Mouse (Mus musculus): ENCODE measurements around the gene BC025920. TPM values are rescaled to one million over a fixed set of nuclear protein-coding genes. Genes with fewer than 3 reads are reported as not detected.
A peak's percentile ranks its signal among the peaks of the same experiment; 100 is the strongest.

The BC025920 gene
- polyA plus RNA-seq, 1 experiment from 2014 or later = 2.1 TPM

DNA sequence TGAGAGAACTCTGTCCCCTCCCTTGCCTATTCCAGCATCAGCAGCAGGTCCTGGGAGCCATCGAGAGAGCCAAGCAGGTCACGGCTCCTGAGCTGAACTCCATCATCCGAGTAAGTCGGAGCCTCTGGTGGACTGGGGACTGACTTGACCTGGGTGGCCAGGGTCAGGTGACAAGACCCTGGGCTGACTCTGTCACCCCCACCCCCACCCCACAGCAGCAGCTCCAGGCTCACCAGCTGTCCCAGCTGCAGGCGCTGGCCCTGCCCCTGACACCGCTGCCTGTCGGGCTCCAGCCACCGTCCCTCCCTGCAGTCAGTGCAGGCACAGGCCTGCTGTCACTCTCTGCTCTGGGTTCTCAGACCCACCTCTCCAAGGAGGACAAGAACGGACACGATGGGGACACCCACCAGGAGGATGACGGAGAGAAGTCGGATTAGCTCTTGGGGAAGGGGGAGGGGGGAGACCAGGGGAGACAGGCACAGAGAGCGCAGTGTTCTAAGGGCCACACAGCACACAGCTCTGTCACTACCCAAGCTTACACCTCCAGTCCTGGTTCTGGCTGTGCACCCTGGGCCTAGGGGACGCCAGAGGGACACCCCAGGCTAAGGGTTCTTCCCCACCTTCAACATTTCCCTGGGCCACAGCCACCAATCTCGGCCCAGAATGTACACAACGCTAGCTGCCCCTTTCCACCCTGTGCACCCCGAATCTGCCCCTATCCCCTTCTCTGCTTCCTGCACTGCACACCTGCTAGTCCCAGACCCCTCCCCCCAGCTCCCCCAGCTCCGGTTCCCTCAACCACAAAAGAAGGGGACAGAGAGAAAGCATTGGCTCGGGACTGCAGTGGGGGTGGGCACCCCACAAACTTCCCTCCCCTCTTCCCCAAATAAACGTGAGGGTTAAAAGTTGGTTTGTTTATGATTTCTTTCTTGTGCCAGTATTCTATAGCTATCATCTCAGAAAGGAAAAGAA, 40.5 kb upstream of the BC025920 start:
- Histone ChIP-seq H3K4me2 (no peak overlapping the region), H3K27me3 (peaks cover 20% of the 10 kb centered on the region), H3K36me3 (peaks cover 11% of the 10 kb centered on the region), H3K4me3 (no peak overlapping the region), H3K4me1 (replicated peaks) (peaks cover 64% of the 10 kb centered on the region), H3K9me3 (no peaks in the 10 kb centered on the region), H3K9ac (no peak overlapping the region), H3K27ac (replicated peaks) (no peak overlapping the region)
- 31% methylated on average over 20 of the region's 20 CpGs for WGBS
- ATAC-seq (ENCODE audit: low FRiP score, low read depth) = no peak

DNA sequence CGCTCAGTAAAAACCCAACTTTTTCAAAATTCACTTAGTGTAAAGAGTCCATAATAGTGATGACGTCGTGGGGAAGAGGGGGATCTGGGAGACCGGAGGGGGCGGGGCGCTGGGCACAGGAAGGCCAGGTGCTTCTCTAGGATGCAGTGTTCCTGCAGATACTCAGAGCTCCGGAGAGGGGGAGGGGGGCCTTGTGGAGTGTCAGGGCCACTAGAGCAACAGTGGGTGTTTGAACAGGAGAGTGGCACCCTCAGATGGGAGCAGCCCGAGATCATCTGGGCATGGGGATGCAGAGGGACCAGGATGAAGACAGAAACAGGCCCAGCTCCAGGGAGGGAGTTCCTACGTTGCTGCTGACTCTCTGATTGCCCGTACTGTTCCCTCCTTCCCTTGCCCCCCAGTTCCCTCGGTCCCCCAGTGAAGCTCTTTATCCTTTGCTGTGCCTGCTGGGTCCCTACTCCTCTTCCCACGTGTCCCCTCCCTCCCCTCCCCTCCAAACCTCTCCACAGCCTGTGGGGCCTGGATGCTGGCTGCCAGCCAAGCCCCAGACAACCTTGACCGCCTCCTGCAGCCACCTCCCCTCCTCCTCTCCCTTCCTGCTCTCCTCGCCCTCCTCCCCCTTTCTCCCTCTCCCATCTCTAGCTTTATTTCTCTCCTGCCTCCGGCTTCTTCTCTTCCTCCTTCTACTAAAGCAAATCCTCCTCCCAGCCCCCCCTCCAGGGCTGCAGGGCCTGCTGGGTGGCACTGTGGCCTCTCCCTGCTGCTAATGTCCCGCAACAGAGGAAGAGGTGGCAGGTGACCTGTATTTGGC, 37.5 kb upstream of the BC025920 start:
- ATAC-seq (ENCODE audit: low FRiP score, low read depth) = no peak
- peak overlapping the region; percentile 22 for H3K4me2 ChIP-seq
- H3K9ac ChIP-seq = no peak overlapping the region
- H3K4me3 ChIP-seq = no peak overlapping the region
- peaks cover 59% of the 10 kb centered on the region for H3K4me1 ChIP-seq (replicated peaks)
- peak overlapping the region; percentile 43; the same call in 1 of the 2 replicates for H3K27ac ChIP-seq (replicated peaks)
- H3K36me3 ChIP-seq = peaks cover 11% of the 10 kb centered on the region
- peaks cover 27% of the 10 kb centered on the region for H3K27me3 ChIP-seq
- 12% methylated on average over 16 of the region's 16 CpGs for WGBS
- H3K9me3 ChIP-seq = no peaks in the 10 kb centered on the region

DNA sequence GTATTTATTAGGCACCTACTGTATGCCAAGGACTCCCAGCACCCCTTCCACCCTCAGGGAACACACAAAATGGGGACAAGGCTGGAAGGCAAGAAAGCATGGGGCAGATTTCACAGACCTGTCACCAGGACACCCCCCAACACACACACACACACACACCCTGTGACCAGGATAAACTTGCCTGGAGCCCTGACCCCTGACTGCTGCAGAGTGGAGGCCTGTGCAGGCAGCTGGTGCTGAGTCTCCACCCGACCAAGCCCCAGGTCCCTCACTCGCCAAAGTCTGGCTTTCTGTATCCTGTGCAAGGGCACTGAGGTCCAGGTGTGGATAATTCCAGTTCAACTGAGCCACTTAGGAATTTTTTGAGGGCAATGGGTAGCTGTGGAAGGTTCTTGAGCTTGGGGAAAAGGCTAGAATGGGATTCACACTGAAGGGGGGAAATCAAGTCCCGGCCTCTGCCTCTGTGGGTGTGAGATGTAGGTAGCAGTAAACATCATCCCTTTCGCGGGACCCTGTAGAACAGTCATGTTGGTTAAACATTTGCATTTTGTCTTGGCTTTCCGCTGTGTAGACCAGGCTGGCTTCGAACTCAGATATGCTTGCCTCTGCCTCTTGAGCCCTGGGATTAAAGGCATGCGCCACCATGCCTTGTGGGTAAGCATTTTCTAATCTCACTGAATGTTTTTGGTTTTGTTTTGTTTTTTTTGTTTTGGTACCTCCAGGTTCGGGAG, 36.4 kb upstream of the BC025920 start:
- Histone ChIP-seq H3K4me3 (no peak overlapping the region), H3K9ac (no peak overlapping the region), H3K4me2 (no peak overlapping the region), H3K4me1 (replicated peaks) (peaks cover 55% of the 10 kb centered on the region), H3K27ac (replicated peaks) (peak overlapping the region; percentile 82), H3K36me3 (peaks cover 11% of the 10 kb centered on the region), H3K9me3 (no peaks in the 10 kb centered on the region), H3K27me3 (peaks cover 37% of the 10 kb centered on the region)
- ATAC-seq (ENCODE audit: low FRiP score, low read depth) = no peak
- WGBS = 46% methylated on average over 9 of the region's 9 CpGs

DNA sequence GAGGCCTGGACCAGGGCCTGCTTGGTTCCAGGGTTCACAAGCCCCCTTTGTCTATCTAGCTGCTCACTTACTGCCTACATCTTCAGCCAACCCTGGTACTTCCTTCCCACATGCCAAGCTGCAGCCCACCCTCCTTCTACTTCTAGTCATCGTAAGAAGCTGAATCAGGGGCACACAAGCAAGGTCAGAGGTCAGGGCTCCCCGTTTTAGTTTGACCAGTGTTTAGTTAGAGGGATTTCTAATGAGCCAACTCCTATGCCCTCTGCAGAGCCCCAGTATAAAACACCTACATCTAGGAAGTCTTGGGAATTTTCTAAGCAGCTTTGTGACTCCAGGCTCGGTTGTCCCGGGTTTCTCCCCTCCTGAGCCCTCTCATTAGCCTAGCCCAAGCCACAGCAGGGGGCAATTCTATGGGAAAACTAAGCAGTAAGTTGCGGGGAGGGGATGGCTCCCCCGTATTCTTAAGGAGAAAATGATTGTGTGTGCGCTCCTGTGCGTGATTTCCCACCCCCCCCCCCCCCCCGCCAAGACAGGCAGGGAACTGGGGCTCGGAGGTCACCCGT, 35.8 kb upstream of the BC025920 start:
- WGBS = under 1% methylated on average over 8 of the region's 11 CpGs
- peak; percentile 1; the same call in 1 of the 2 replicates for ATAC-seq (ENCODE audit: low FRiP score, low read depth)
- Histone ChIP-seq H3K4me3 (peak overlapping the region; percentile 45), H3K27ac (replicated peaks) (peak overlapping the region; percentile 82), H3K4me1 (replicated peaks) (peaks cover 59% of the 10 kb centered on the region), H3K9ac (no peak overlapping the region), H3K27me3 (peaks cover 35% of the 10 kb centered on the region), H3K4me2 (peak overlapping the region; percentile 84), H3K36me3 (peaks cover 10% of the 10 kb centered on the region), H3K9me3 (no peaks in the 10 kb centered on the region)

DNA sequence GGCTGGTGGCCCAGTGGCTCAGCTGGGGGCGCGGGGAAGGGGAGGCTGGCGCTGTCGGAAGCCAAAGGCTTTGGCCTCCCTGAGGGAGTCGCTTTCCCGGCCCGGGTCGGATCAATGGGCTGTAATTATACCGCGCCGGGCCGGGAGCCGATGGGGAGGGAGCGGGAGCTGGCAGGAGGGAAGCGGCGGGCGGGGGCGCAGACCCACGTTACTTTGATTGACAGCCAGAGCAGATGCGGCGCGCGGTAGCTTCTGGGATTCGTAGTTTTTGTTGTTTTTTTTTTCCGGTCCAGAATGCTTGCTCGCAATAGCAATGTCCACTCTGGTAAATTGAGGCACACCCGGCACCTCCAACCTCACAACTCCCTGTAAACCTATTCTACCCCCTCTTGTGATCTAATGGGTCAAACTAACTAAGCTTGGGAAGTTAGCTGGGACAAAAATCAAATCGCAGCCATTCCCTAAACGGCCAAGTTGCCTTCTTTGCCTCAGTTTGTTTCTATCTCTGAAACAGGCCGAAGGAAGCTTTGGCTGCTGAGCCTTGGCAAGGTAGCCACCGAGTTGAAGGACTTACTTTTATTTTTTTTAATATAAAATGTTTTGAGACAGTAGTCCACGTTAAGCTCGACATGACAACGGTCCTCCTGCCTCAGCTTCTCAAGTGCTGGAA, 35.1 kb upstream of the BC025920 start:
- H3K9me3 ChIP-seq = no peaks in the 10 kb centered on the region
- H3K4me3 ChIP-seq = peak overlapping the region; percentile 45
- H3K4me2 ChIP-seq = peak overlapping the region; percentile 84
- whole genome bisulfite sequencing = 0% methylated on average over 34 of the region's 34 CpGs
- peaks cover 4% of the 10 kb centered on the region for H3K36me3 ChIP-seq
- peak overlapping the region; percentile 82 for H3K27ac ChIP-seq (replicated peaks)
- ATAC-seq (ENCODE audit: low FRiP score, low read depth) = peak; percentile 55
- H3K4me1 ChIP-seq (replicated peaks) = peaks cover 65% of the 10 kb centered on the region
- H3K27me3 ChIP-seq = peaks cover 32% of the 10 kb centered on the region
- no peak overlapping the region; the same call in 1 of the 2 replicates for H3K9ac ChIP-seq

DNA sequence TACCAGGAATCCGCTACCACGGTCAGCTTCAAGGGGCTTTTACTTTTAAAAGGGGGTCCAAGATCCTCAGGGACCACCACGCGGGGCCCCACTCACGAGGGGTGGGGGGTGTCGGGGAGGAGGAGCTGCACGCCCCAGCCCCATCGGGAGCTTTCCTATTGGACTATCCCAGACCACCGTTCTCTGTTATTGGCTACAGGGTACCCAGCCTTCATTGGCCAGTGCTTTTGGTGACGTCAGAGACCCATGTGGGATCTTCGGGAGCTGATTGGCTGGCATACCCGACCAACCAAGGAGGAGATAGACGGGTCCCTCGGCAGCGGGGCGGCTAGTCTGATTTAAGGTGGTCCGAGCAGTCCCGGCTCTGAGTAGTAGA, 34.6 kb upstream of the BC025920 start:
- Histone ChIP-seq H3K4me2 (peak overlapping the region; percentile 84), H3K4me1 (replicated peaks) (peaks cover 70% of the 10 kb centered on the region), H3K4me3 (peak overlapping the region; percentile 45), H3K27me3 (peaks cover 34% of the 10 kb centered on the region), H3K36me3 (no peaks in the 10 kb centered on the region), H3K9ac (no peak overlapping the region; the same call in 1 of the 2 replicates), H3K27ac (replicated peaks) (peak overlapping the region; percentile 82), H3K9me3 (no peaks in the 10 kb centered on the region)
- under 1% methylated on average over 18 of the region's 18 CpGs for WGBS
- ATAC-seq (ENCODE audit: low FRiP score, low read depth) = peak; percentile 93

DNA sequence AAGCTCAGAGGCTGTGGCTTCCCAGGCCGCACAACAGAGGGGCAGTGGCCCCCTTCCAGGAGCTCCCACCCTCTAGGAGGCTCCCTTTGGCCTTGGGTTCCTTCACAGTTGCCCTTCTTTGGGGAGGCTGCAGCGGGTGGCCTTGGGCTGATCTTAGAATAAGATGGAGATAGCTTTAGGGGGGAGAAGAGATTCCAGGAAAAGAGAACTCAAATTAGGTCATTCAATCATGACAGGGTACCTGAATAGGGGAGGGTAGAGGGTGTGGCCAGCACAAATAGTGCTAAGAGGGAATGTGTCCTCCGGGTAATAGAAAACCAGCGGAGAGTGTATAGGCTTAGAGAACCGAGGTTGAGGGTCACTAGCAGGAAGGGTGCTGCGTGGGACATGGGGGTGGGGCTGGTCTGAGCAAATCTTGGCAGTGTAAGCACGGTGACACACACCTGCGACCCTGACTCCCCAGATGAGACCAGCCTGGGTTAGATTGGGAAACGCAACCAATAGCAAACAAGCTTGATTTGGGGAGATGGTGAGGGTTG, 33.9 kb upstream of the BC025920 start:
- H3K4me3 ChIP-seq = peak overlapping the region; percentile 45
- H3K27ac ChIP-seq (replicated peaks) = 0 out of 2 replicates have a peak overlapping the region, but pooled peaks have one; percentile 4
- H3K36me3 ChIP-seq = no peaks in the 10 kb centered on the region
- peaks cover 34% of the 10 kb centered on the region for H3K27me3 ChIP-seq
- peaks cover 70% of the 10 kb centered on the region for H3K4me1 ChIP-seq (replicated peaks)
- 3% methylated on average over 9 of the region's 9 CpGs for WGBS
- H3K4me2 ChIP-seq = peak overlapping the region; percentile 84
- ATAC-seq (ENCODE audit: low FRiP score, low read depth) = peak; percentile 7; the same call in 1 of the 2 replicates
- no peak overlapping the region for H3K9ac ChIP-seq
- H3K9me3 ChIP-seq = no peaks in the 10 kb centered on the region

DNA sequence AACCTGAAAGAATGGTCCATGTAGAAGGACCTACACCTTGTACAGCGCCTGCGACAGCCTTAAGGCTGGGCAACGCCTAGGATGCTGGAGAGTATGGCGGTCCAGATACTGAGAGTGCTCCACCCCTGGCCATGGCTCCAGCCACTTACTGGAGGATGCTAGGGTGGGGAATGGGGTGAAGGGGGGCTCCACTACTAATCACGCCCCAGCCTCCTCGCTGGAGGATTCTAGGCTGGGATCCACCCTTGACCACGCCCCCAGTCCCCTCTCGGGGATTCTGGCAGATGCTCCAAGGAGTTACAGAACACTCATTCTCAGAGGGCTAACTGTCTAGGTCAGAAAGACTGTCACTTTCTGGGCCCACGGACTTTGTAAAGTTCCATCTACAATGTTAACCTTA, 33.1 kb upstream of the BC025920 start:
- Histone ChIP-seq H3K4me1 (replicated peaks) (peaks cover 70% of the 10 kb centered on the region), H3K4me2 (no peak overlapping the region), H3K4me3 (no peak overlapping the region), H3K27ac (replicated peaks) (no peak overlapping the region), H3K9ac (no peak overlapping the region), H3K27me3 (peaks cover 40% of the 10 kb centered on the region), H3K36me3 (no peaks in the 10 kb centered on the region), H3K9me3 (no peaks in the 10 kb centered on the region)
- no peak for ATAC-seq (ENCODE audit: low FRiP score, low read depth)
- 11% methylated on average over 9 of the region's 9 CpGs for WGBS

DNA sequence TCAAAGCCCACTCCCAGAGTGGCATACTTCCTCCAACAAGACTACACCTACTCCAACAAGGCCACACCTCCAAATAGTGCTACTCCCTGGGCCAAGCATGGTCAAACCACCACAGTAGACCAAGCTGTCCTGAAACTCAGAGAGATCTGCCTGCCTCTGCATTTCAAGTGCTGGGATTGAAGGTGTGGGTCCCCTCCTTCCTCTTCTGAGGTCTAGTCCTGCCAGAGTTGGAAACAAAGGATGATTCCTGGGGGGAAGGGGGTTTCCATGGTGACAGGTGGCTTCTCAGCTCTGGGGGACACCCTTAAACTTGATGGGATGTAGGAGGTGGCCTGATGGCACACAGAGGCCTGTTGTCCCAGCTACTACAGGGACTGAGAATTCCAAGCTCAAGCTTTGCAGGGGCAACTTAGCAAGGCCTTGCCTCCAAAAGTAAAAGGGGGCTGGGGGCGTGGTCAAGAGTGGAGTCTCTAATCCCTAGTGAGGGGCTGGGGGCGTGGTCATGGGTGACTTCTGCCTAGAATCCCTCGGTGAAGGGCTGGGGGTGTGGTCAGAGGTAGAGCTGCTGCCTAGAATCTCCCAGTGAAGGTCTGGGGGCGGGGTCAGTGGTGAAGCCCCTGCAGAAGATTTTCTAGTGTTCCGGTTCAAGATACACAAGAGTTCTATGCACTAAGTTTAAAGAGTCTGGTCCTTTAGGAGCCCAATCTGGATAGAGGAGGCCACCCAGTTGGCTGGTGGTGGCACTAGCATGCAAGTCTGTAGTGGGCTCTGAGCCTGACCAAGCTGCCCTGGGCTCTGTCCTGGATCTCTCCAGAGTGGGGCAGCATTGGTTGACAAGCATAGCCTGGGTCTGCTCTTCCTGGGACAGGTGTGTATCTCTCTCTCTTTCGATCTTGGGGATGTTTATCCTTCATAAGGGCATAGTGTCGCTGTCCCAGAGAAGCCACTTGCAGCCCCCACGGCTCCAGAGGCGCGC, 31.7 kb upstream of the BC025920 start, which contains the start of gene Tle2:
Gene Tle2 (plus strand): TSS at position 481 of the 976 bp plus-strand sequence.
- Histone ChIP-seq H3K4me1 (replicated peaks) (peaks cover 57% of the 10 kb centered on the region), H3K4me3 (peak within 1 kb of the TSS; percentile 68), H3K4me2 (peak within 1 kb of the TSS; percentile 86), H3K9me3 (no peaks in the 10 kb centered on the region), H3K27me3 (peaks cover 47% of the 10 kb centered on the region), H3K36me3 (no peaks in the 10 kb centered on the region), H3K27ac (replicated peaks) (no peak within 1 kb of the TSS), H3K9ac (peak within 1 kb of the TSS; percentile 61)
- 18% methylated on average over 10 of the region's 10 CpGs for WGBS
- no peak for ATAC-seq (ENCODE audit: low FRiP score, low read depth)

DNA sequence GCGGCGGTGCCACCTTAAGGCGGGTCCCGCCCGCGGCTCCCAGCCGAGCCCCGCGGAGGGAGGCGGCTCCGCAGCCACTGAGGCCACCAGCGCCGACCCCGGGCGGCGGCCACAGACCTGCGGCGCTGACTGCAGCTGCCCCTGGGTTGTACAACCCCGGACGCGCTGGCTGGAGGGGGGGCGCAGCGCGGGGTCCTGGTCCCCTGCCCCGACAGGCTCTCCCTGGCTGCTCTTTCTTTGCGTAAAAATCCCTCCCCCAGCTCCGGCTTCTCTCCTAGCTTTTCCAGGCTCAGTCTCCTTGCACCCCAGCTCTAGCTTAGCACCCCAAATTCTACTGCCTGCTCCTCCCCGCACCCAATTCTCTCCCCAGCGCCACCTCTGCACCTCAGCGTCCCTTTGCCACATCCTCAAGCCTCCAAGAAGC, 30.9 kb upstream of the BC025920 start:
- no peak for ATAC-seq (ENCODE audit: low FRiP score, low read depth)
- H3K36me3 ChIP-seq = no peaks in the 10 kb centered on the region
- H3K27me3 ChIP-seq = peaks cover 54% of the 10 kb centered on the region
- peaks cover 52% of the 10 kb centered on the region for H3K4me1 ChIP-seq (replicated peaks)
- H3K4me3 ChIP-seq = peak overlapping the region; percentile 68
- peak overlapping the region; percentile 61 for H3K9ac ChIP-seq
- peak overlapping the region; percentile 86 for H3K4me2 ChIP-seq
- H3K27ac ChIP-seq (replicated peaks) = no peak overlapping the region
- H3K9me3 ChIP-seq = no peaks in the 10 kb centered on the region
- under 1% methylated on average over 30 of the region's 30 CpGs for WGBS

All from hindbrain, embryonic 15.5 days (tissue).